Mouse (Mus musculus) megakaryocyte, embryonic 14.5 days (primary cell): Measurements from ENCODE around the gene Zfp14.

ENCODE experiments used
- FLI1 ChIP-seq: IDR thresholded peaks from 2 replicates; pipeline ENCODE4 v1.6.1; 2012; ENCODE audit warnings: low read length, inconsistent platforms, mixed read lengths
- GATA1 ChIP-seq: IDR thresholded peaks from 3 replicates; pipeline ENCODE4 v1.6.1; 2012; ENCODE audit warnings: mixed read lengths, low read length, inconsistent platforms, borderline replicate concordance

- TF ChIP-seq GATA1: no peak
- no peak for TF ChIP-seq FLI1
Observed at GRCm38 (mm10) chr7:30025358-30025757, 25.8 kb downstream of the Zfp14 start.
